Mouse (Mus musculus): ENCODE data around the gene Tlr9. TPM values are rescaled to one million over a fixed set of nuclear protein-coding genes. Genes with fewer than 3 reads are reported as not detected.
A peak's percentile ranks its signal among the peaks of the same experiment; 100 is the strongest.

Gene Tlr9
- polyA plus RNA-seq, 1 experiment from 2014 or later: 0.07 TPM

GRCm38 (mm10) chr9:106258412-106258811 lies 36.0 kb downstream of the Tlr9 start:
- ATAC-seq (ENCODE audit: insufficient number of reproducible peaks, low FRiP score, low TSS enrichment, low read depth): no peak
- WGBS: 84% methylated on average over 4 of the region's 4 CpGs
- H3K4me1 ChIP-seq: no peaks in the 10 kb centered on the region
- no peak overlapping the region for H3K27ac ChIP-seq (replicated peaks)
- H3K36me3 ChIP-seq: no peaks in the 10 kb centered on the region
- no peak overlapping the region for H3K4me3 ChIP-seq (replicated peaks)
- no peak overlapping the region for H3K9ac ChIP-seq
- H3K27me3 ChIP-seq: no peaks in the 10 kb centered on the region
- no peak overlapping the region for H3K4me2 ChIP-seq (replicated peaks)
- no peaks in the 10 kb centered on the region for H3K9me3 ChIP-seq (replicated peaks)

- H3K4me1 ChIP-seq: no peaks in the 10 kb centered on the region
- no peaks in the 10 kb centered on the region for H3K9me3 ChIP-seq (replicated peaks)
- ATAC-seq (ENCODE audit: insufficient number of reproducible peaks, low FRiP score, low TSS enrichment, low read depth): no peak
- no peak overlapping the region for H3K27ac ChIP-seq (replicated peaks)
- H3K4me3 ChIP-seq (replicated peaks): no peak overlapping the region
- H3K36me3 ChIP-seq: no peaks in the 10 kb centered on the region
- WGBS: 58% methylated on average over 5 of the region's 5 CpGs
- no peak overlapping the region for H3K9ac ChIP-seq
- H3K4me2 ChIP-seq (replicated peaks): no peak overlapping the region
- H3K27me3 ChIP-seq: no peaks in the 10 kb centered on the region
These were observed 36.6 kb downstream of the Tlr9 start for GRCm38 (mm10) chr9:106258990-106259389.

GRCm38 (mm10) chr9:106261058-106261457 lies 38.7 kb downstream of the Tlr9 start:
- Histone ChIP-seq H3K9ac (no peak overlapping the region), H3K4me3 (replicated peaks) (no peak overlapping the region), H3K36me3 (no peaks in the 10 kb centered on the region), H3K27me3 (no peaks in the 10 kb centered on the region), H3K4me1 (0 out of 2 replicates have a peak, but pooled peaks cover 8% of the 10 kb centered on the region), H3K9me3 (replicated peaks) (no peaks in the 10 kb centered on the region), H3K27ac (replicated peaks) (no peak overlapping the region), H3K4me2 (replicated peaks) (no peak overlapping the region)
- WGBS: 87% methylated on average over 6 of the region's 6 CpGs
- ATAC-seq (ENCODE audit: insufficient number of reproducible peaks, low FRiP score, low TSS enrichment, low read depth): no peak

GRCm38 (mm10) chr9:106261491-106261890 lies 39.1 kb downstream of the Tlr9 start:
- 78% methylated on average over 3 of the region's 3 CpGs for WGBS
- Histone ChIP-seq H3K9me3 (replicated peaks) (no peaks in the 10 kb centered on the region), H3K36me3 (no peaks in the 10 kb centered on the region), H3K9ac (no peak overlapping the region), H3K27ac (replicated peaks) (no peak overlapping the region), H3K4me2 (replicated peaks) (no peak overlapping the region), H3K27me3 (no peaks in the 10 kb centered on the region), H3K4me3 (replicated peaks) (no peak overlapping the region), H3K4me1 (0 out of 2 replicates have a peak, but pooled peaks cover 8% of the 10 kb centered on the region)
- no peak for ATAC-seq (ENCODE audit: insufficient number of reproducible peaks, low FRiP score, low TSS enrichment, low read depth)

GRCm38 (mm10) chr9:106262075-106262474 lies 39.7 kb downstream of the Tlr9 start:
- no peaks in the 10 kb centered on the region for H3K9me3 ChIP-seq (replicated peaks)
- no peak overlapping the region for H3K4me2 ChIP-seq (replicated peaks)
- 0 out of 2 replicates have a peak, but pooled peaks cover 8% of the 10 kb centered on the region for H3K4me1 ChIP-seq
- H3K9ac ChIP-seq: no peak overlapping the region
- ATAC-seq (ENCODE audit: insufficient number of reproducible peaks, low FRiP score, low TSS enrichment, low read depth): no peak
- no peaks in the 10 kb centered on the region for H3K36me3 ChIP-seq
- no peak overlapping the region for H3K27ac ChIP-seq (replicated peaks)
- 84% methylated on average over 3 of the region's 3 CpGs for WGBS
- H3K27me3 ChIP-seq: no peaks in the 10 kb centered on the region
- H3K4me3 ChIP-seq (replicated peaks): no peak overlapping the region

- WGBS: 77% methylated on average over 9 of the region's 9 CpGs
- Histone ChIP-seq H3K9me3 (replicated peaks) (no peaks in the 10 kb centered on the region), H3K27ac (replicated peaks) (no peak overlapping the region), H3K27me3 (no peaks in the 10 kb centered on the region), H3K4me2 (replicated peaks) (no peak overlapping the region), H3K36me3 (no peaks in the 10 kb centered on the region), H3K4me1 (0 out of 2 replicates have a peak, but pooled peaks cover 8% of the 10 kb centered on the region), H3K4me3 (replicated peaks) (no peak overlapping the region), H3K9ac (no peak overlapping the region)
- no peak for ATAC-seq (ENCODE audit: insufficient number of reproducible peaks, low FRiP score, low TSS enrichment, low read depth)
These were observed 41.1 kb downstream of the Tlr9 start for GRCm38 (mm10) chr9:106263381-106263924.

GRCm38 (mm10) chr9:106265358-106266075 lies 43.1 kb downstream of the Tlr9 start:
- no peaks in the 10 kb centered on the region for H3K36me3 ChIP-seq
- H3K4me2 ChIP-seq (replicated peaks): no peak overlapping the region
- 0 out of 2 replicates have a peak, but pooled peaks have one; percentile 21 for ATAC-seq (ENCODE audit: insufficient number of reproducible peaks, low FRiP score, low TSS enrichment, low read depth)
- H3K9me3 ChIP-seq (replicated peaks): no peaks in the 10 kb centered on the region
- no peak overlapping the region for H3K9ac ChIP-seq
- no peaks in the 10 kb centered on the region for H3K27me3 ChIP-seq
- no peak overlapping the region for H3K27ac ChIP-seq (replicated peaks)
- H3K4me1 ChIP-seq: 0 out of 2 replicates have a peak, but pooled peaks cover 12% of the 10 kb centered on the region
- 56% methylated on average over 12 of the region's 12 CpGs for WGBS
- H3K4me3 ChIP-seq (replicated peaks): no peak overlapping the region

GRCm38 (mm10) chr9:106266936-106267657 lies 44.7 kb downstream of the Tlr9 start:
- Histone ChIP-seq H3K36me3 (no peaks in the 10 kb centered on the region), H3K4me1 (0 out of 2 replicates have a peak, but pooled peaks cover 12% of the 10 kb centered on the region), H3K9ac (no peak overlapping the region), H3K27ac (replicated peaks) (no peak overlapping the region), H3K9me3 (replicated peaks) (no peaks in the 10 kb centered on the region), H3K27me3 (no peaks in the 10 kb centered on the region), H3K4me3 (replicated peaks) (no peak overlapping the region), H3K4me2 (replicated peaks) (no peak overlapping the region)
- WGBS: 51% methylated on average over 2 of the region's 2 CpGs
- no peak for ATAC-seq (ENCODE audit: insufficient number of reproducible peaks, low FRiP score, low TSS enrichment, low read depth)

GRCm38 (mm10) chr9:106268421-106268820 lies 46.0 kb downstream of the Tlr9 start:
- no peak overlapping the region for H3K9ac ChIP-seq
- no peak for ATAC-seq (ENCODE audit: insufficient number of reproducible peaks, low FRiP score, low TSS enrichment, low read depth)
- H3K27me3 ChIP-seq: no peaks in the 10 kb centered on the region
- WGBS: 42% methylated on average over 4 of the region's 4 CpGs
- no peaks in the 10 kb centered on the region for H3K9me3 ChIP-seq (replicated peaks)
- no peak overlapping the region for H3K27ac ChIP-seq (replicated peaks)
- 0 out of 2 replicates have a peak, but pooled peaks cover 12% of the 10 kb centered on the region for H3K4me1 ChIP-seq
- no peak overlapping the region for H3K4me3 ChIP-seq (replicated peaks)
- H3K36me3 ChIP-seq: no peaks in the 10 kb centered on the region
- H3K4me2 ChIP-seq (replicated peaks): no peak overlapping the region

- Histone ChIP-seq H3K27ac (replicated peaks) (no peak overlapping the region), H3K9ac (no peak overlapping the region), H3K9me3 (replicated peaks) (no peaks in the 10 kb centered on the region), H3K4me2 (replicated peaks) (no peak overlapping the region), H3K4me1 (0 out of 2 replicates have a peak, but pooled peaks cover 12% of the 10 kb centered on the region), H3K27me3 (no peaks in the 10 kb centered on the region), H3K4me3 (replicated peaks) (no peak overlapping the region), H3K36me3 (no peaks in the 10 kb centered on the region)
- no peak for ATAC-seq (ENCODE audit: insufficient number of reproducible peaks, low FRiP score, low TSS enrichment, low read depth)
- WGBS: 54% methylated on average over 9 of the region's 9 CpGs
These were observed 46.8 kb downstream of the Tlr9 start for GRCm38 (mm10) chr9:106269076-106269788.

GRCm38 (mm10) chr9:106269879-106270278 lies 47.5 kb downstream of the Tlr9 start:
- no peak overlapping the region for H3K4me2 ChIP-seq (replicated peaks)
- 0 out of 2 replicates have a peak, but pooled peaks cover 12% of the 10 kb centered on the region for H3K4me1 ChIP-seq
- H3K27ac ChIP-seq (replicated peaks): no peak overlapping the region
- no peak overlapping the region for H3K4me3 ChIP-seq (replicated peaks)
- ATAC-seq (ENCODE audit: insufficient number of reproducible peaks, low FRiP score, low TSS enrichment, low read depth): no peak
- H3K27me3 ChIP-seq: no peaks in the 10 kb centered on the region
- H3K9ac ChIP-seq: no peak overlapping the region
- H3K36me3 ChIP-seq: no peaks in the 10 kb centered on the region
- H3K9me3 ChIP-seq (replicated peaks): no peaks in the 10 kb centered on the region
- 29% methylated on average over 2 of the region's 2 CpGs for WGBS
